Mouse (Mus musculus) CD4-positive, CD25-positive, alpha-beta regulatory T cell (primary cell): Measurements from ENCODE around the gene B3gat1. TPM values are rescaled to one million over a fixed set of nuclear protein-coding genes. Genes with fewer than 3 reads are reported as not detected.

Experiments
- polyA plus RNA-seq: library from polyadenylated mRNA; unstranded; fragments of 100-300 nt; shearing (Covaris generic); gene quantifications from one replicate; pipeline ENCODE4 v1.2.1, GENCODE M21; 2017

The B3gat1 gene
- polyA plus RNA-seq, result not detected

DNA sequence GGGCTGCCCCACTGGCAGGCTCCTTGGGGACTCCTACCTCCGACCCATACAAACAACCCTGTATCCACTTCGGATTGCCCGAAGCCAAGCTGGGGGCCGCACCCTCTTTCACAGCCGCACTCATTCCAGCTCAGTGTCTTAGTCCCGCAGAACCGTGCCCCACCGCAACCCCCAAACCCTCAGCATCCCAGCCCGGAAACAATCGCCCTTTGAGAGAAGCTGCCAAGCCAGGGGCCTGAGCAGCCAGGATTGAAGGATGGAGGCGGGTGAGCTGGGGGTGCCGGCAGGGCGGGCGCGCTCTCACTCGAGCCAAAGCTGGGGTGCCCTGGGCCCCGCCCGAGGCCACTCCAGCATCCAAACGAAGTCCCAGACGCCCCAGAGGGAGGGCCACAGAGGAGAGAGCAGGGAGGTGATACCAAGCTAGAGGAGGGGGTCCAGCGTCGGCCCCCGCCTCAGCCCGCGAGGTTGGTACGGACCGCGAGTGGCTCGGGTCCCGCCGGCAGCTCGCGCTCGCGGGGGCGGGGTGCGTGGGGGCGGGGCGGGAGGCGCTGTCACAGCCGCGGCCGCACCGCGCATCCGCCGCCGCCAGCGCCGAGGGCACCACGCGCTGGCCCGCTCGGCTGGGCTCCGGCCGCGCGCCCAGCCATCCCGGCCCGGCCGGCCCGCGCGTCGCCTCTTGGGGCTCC lies at the start of gene B3gat1:
Gene B3gat1, plus strand, starts transcription at position 523 of the 686 bp plus-strand sequence.

DNA sequence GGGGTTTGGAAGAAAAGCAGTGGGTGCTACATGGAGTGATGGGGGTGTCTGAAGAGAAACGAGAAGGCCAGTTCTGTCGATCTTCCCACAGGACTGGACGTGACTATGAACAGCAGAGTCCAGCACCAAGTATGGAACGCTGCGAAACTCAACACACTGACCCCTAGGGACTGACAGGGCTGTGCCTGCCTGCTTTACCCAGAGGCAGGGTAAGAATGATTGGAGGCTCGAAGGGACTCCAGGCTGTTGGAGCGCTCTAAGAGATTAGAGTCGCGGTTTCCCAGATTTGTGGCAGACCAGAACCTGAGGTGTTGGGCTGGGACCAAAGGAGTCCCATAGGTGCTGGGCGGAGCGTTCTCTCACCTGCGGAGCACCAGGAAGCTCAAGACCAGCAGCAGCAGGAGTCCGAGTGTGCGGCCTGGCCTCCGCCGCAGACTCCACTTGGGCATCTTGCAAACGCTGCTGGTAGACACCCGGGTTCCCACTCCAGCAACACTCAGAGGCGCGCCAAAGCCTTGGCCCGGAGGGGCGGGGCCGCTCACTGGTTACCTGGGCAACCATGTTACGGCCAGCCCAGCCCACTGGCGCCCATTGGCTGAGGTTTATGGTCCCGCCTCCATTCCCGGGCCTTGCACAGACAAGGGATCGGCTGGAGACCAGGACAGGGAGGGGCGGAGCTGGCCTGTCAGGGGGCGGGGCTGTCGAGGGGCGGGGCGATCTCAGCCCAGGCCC lies 72.6 kb downstream of the B3gat1 start, which contains the start of gene Glb1l2:
Gene Glb1l2, minus strand, starts transcription at position 534 of the 732 bp plus-strand sequence.

Other genes starting within 250 kb of the B3gat1 start
- gene Glb1l2, start 72.7 kb downstream of the B3gat1 start, polyA plus RNA-seq, result not detected
- not detected for gene Glb1l3, start 127.2 kb downstream of the B3gat1 start, polyA plus RNA-seq
- gene Gm1110, start 189.4 kb downstream of the B3gat1 start, polyA plus RNA-seq, result 0.11 TPM